Mouse (Mus musculus) CH12.LX (cell line): ENCODE measurements around the gene Msantd4.

Source experiments
- CHD2 ChIP-seq: IDR thresholded peaks from 2 replicates; pipeline ENCODE4 v1.6.1; 2011; ENCODE audit warnings: low read length, improper control_type of control experiment
- CTCF ChIP-seq, 2 experiments: IDR thresholded peaks in 1 of 2; conservative IDR thresholded peaks in 1 of 2; 2 replicates each; pipeline ENCODE4 v1.5.1; 2011 to 2012; ENCODE audit warnings: low read depth in 2 of 2, low read length in 2 of 2, improper control_type of control experiment in 1 of 2, inconsistent platforms in 1 of 2, mild to moderate bottlenecking in 1 of 2, moderate library complexity in 1 of 2
- EP300 ChIP-seq: IDR thresholded peaks from 2 replicates; pipeline ENCODE4 v1.6.1; 2011; ENCODE audit warnings: low read length, improper control_type of control experiment
- ETS1 ChIP-seq: conservative IDR thresholded peaks from 2 replicates; pipeline ENCODE4 v1.6.1; 2012; ENCODE audit warnings: low read depth, mild to moderate bottlenecking, inconsistent platforms, low read length, improper control_type of control experiment, moderate library complexity
- KAT2A ChIP-seq: IDR thresholded peaks from 2 replicates; pipeline ENCODE4 v1.6.1; 2012; ENCODE audit warnings: low read length, improper control_type of control experiment, inconsistent platforms; ENCODE audit not compliant: insufficient replicate concordance
- MAFK ChIP-seq: IDR thresholded peaks from 2 replicates; pipeline ENCODE4 v1.6.1; 2011; ENCODE audit warnings: low read length, improper control_type of control experiment; ENCODE audit not compliant: insufficient replicate concordance
- NELFE ChIP-seq: IDR thresholded peaks from 2 replicates; pipeline ENCODE4 v1.6.1; 2011; ENCODE audit warnings: low read depth, low read length, improper control_type of control experiment
- PAX5 ChIP-seq: IDR thresholded peaks from 2 replicates; pipeline ENCODE4 v1.6.1; 2012; ENCODE audit warnings: low read length, inconsistent platforms, mixed read lengths
- POLR2A ChIP-seq: IDR thresholded peaks from 2 replicates; pipeline ENCODE4 v1.6.1; 2011; ENCODE audit warnings: low read depth, mild to moderate bottlenecking, improper control_type of control experiment, low read length
- TCF12 ChIP-seq: IDR thresholded peaks from 2 replicates; pipeline ENCODE4 v1.6.1; 2014; ENCODE audit warnings: low read depth, mild to moderate bottlenecking, inconsistent platforms, low read length, improper control_type of control experiment

DNA sequence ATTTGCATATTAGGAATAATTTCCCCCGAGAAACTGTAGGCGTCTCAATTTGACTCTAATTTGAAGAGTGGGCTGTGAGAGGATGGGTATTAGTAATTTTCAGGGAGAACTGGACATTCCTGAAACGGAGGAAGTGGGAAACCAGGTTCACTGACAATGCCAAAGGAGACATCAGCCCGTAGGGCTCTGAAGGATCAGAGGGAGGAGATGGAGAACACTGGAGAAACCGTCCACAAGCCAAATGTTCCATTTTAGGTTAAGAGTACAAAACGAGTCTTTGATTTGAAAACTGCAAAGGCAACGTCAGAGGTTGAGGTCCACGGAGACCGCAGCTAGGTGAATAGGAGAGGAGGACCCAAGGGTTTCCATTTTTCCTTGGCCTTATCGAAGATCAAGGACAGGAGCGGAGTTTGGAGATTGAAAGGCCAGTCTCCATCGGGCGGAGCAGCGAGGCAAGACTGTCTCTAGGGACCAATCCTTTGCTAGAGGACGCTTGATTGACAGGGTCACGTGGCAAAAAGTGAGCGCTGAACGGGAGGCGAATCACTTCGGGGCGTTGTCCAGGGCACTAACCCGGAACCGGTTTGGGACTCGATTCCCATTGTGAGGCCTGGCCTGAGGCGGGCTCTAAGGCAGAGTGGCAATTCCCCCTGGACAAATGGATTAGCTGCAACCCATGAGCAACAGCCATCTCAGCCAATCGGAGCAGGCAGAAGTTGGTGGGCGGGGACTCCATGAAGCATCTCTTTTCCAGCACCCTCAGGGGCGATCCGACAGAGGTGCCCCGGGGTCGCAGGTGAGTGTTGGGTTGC lies at the start of gene Msantd4:
- peak; percentile 72; the same call in 1 of the 2 replicates for TF ChIP-seq POLR2A
- peak; percentile 86 for TF ChIP-seq CHD2
- no peak for TF ChIP-seq MAFK
- TF ChIP-seq PAX5: no peak
- TF ChIP-seq CTCF (conservative IDR thresholded peaks at IDR 0.05 in 1 of 2, IDR thresholded peaks at IDR 0.05 in 1 of 2; ENCODE audit: low read depth in 2 of 2, low read length in 2 of 2): no peak
- peak; percentile 82; the same call in 1 of the 2 replicates for TF ChIP-seq KAT2A
- no peak; the same call in none of the 2 replicates for TF ChIP-seq TCF12
- peak; percentile 69 for TF ChIP-seq NELFE
- peak; percentile 25; the same call in 1 of the 2 replicates for TF ChIP-seq EP300
- no peak for TF ChIP-seq ETS1
